Mouse (Mus musculus) MEL (cell line): ENCODE results near the gene Bcas3.

ENCODE experiments used
- MAX ChIP-seq: IDR thresholded peaks from 2 replicates; pipeline ENCODE4 v1.6.1; 2011; ENCODE audit warnings: low read length, improper control_type of control experiment
- POLR2A ChIP-seq, 2 experiments: IDR thresholded peaks; 2 replicates each; pipeline ENCODE4 v1.6.1; 2011 to 2012; ENCODE audit warnings: low read length in 2 of 2, mild to moderate bottlenecking in 2 of 2, control low read depth in 1 of 2, improper control_type of control experiment in 1 of 2, low read depth in 1 of 2, moderate library complexity in 1 of 2; ENCODE audit not compliant: control insufficient read depth in 1 of 2, insufficient read depth in 1 of 2, poor library complexity in 1 of 2
- RCOR1 ChIP-seq: IDR thresholded peaks from 2 replicates; pipeline ENCODE4 v1.6.1; 2012; ENCODE audit warnings: low read depth, mild to moderate bottlenecking, inconsistent platforms, low read length, improper control_type of control experiment
- TCF12 ChIP-seq: IDR thresholded peaks from 2 replicates; pipeline ENCODE4 v1.6.1; 2014; ENCODE audit warnings: low read depth, mild to moderate bottlenecking, inconsistent platforms, low read length, improper control_type of control experiment, moderate library complexity

- peak; percentile 95 for TF ChIP-seq RCOR1
- TF ChIP-seq POLR2A (IDR thresholded peaks at IDR 0.05; ENCODE audit: control insufficient read depth in 1 of 2, insufficient read depth in 1 of 2, low read depth in 1 of 2, low read length in 2 of 2, poor library complexity in 1 of 2), result no peak
- no peak for TF ChIP-seq MAX
- TF ChIP-seq TCF12, result peak; percentile 41; the same call in 1 of the 2 replicates
Observed at GRCm38 (mm10) chr11:85643025-85643424, 290.1 kb downstream of the Bcas3 start.
